Mouse (Mus musculus) embryo, embryonic 10 days (tissue): ENCODE results near the gene Apaf1.
A peak's percentile ranks its signal among the peaks of the same experiment; 100 is the strongest.

Experiments used
- DNase-seq: peaks from one replicate; pipeline ENCODE4 v3.0.0-alpha.2; 2015; ENCODE audit warnings: low spot score

Gene Apaf1

GRCm38 (mm10) chr10:91081959-91082507 lies 537 bp downstream of the Apaf1 start:
- peak; percentile 43 for DNase-seq

GRCm38 (mm10) chr10:91080540-91080939 lies 2.0 kb downstream of the Apaf1 start:
- DNase-seq, result no peak

- DNase-seq, result no peak
These were observed 5.9 kb downstream of the Apaf1 start for GRCm38 (mm10) chr10:91076667-91077066.

- no peak for DNase-seq
These were observed 9.2 kb downstream of the Apaf1 start for GRCm38 (mm10) chr10:91073345-91073744.

GRCm38 (mm10) chr10:91071768-91072167 lies 10.8 kb downstream of the Apaf1 start:
- peak; percentile 19 for DNase-seq

GRCm38 (mm10) chr10:91062355-91062754 lies 20.2 kb downstream of the Apaf1 start:
- no peak for DNase-seq

DNA sequence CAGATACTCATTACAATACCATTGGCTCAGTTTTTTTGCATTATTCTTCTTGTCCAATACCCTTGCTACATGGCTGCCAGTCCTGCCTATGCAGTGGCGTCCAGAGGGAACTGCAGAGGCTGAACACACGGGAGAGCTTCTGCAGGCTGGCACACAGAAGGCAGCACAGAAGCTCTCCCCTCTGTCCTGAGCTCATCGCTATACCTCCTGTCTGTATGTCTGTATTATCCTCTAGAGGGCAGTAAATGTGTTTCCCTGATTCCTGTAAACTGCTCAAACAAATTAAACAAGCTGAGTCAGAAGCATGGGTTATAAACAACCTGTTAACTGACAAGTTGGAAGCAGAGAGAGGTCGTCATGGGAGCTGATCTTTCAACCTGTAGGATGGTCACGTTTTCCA lies 21.8 kb downstream of the Apaf1 start:
- DNase-seq, result peak; percentile 18

- DNase-seq, result no peak
These were observed 29.8 kb downstream of the Apaf1 start for GRCm38 (mm10) chr10:91052734-91053133.

GRCm38 (mm10) chr10:91051156-91051555 lies 31.4 kb downstream of the Apaf1 start:
- no peak for DNase-seq

GRCm38 (mm10) chr10:91049696-91050095 lies 32.9 kb downstream of the Apaf1 start:
- DNase-seq, result no peak

DNA sequence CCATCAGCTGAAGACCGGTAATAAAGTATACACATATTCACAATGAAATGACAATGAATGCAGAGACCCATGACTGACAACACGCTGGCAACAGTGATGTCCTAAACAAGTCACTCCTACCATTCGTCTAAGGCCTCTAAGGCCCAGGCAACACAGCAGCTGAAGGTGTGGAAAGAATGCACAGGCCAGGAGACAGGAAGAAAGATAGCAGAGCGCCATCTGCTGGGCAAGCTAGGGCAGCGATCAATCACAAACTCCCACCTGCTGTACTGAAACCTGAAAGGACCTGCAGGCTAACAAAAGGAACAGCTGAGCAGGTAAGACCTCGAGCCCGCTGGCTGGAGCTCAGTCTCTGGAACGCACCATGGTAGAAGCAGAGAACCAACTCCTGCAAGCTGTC lies 48.6 kb downstream of the Apaf1 start:
- DNase-seq, result peak; percentile 77

- peak; percentile 89 for DNase-seq
These were observed 50.2 kb downstream of the Apaf1 start for GRCm38 (mm10) chr10:91032399-91032798.

- no peak for DNase-seq
These were observed 51.4 kb downstream of the Apaf1 start for GRCm38 (mm10) chr10:91031176-91031575.

DNA sequence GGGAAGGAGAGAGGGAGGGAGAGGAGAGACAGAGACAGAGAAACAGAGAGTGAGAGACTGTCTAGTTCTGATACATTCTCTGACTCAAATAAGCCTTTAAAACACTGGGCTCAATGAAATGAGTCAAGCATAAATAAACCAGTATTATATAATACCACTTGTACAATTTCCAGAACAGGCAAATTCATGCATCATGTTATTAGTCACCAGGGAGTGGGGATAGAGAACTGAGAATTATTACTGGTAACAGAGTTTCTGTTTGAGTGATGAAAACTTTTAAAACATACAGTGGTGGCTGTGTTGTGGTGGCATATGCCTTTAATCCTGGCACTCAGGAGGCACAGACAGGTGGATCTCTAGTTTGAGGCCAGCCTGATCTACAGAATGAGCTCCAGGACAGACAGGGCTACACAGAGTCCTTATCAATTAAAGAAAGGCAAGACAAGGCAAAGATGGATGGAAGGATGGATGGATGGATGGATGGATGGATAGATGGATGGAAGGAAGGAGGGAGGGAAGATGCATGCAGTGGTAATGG lies 53.5 kb downstream of the Apaf1 start:
- DNase-seq, result no peak

GRCm38 (mm10) chr10:91027964-91028363 lies 54.6 kb downstream of the Apaf1 start:
- DNase-seq, result no peak

GRCm38 (mm10) chr10:91027468-91027867 lies 55.1 kb downstream of the Apaf1 start:
- DNase-seq, result no peak

DNA sequence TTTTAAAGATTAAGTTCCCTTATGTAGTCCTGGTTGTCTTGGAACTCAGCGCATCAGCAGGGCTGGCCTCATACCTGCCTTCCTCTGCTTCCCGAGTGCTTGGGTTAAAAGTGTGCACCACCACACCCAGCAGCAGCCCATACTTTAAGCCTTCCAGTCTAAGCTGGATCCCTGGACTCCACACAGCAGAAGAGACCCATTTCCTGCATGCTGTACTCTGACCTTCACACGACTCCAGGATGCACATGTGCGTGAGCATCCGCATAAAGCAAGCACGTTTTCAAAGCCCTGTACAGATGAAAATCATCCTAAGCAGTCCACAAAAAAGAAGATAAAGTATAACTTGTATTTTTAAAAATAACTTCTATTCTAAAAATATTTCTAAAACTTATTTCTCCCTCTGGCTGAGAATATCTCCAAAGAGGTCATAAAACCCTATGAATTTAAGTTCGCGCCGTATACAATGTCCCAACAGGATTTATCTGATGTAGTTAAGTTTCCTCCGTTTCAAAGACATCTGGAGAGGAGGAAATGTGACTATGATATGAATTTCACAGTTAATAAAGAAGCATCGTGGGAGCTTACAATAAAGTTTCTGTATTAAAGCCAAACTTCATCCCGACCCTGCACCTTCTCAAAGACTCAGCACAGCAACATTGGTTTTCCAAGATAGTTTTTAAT lies 76.6 kb downstream of the Apaf1 start:
- DNase-seq, result no peak

DNA sequence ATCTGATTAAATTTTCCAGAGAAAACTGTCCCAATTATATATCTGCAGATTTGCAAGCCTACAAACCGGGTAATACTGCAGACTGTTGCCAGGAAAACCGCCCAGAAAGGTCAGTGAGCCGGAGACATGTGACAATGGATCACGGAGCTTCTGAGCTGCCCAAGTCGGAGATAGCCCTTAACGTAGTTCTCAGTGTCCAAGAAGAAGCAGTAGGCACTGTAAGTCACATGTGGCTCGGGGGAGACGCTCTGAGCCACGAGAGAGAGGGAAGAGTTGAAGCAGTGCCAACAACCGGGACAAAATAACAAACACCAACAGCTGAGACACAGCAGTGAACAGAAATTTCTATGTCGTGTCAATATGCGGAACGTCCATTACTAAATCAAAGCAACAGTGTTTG lies 81.1 kb downstream of the Apaf1 start:
- DNase-seq, result no peak

GRCm38 (mm10) chr10:90999899-91000298 lies 82.7 kb downstream of the Apaf1 start:
- DNase-seq, result no peak

GRCm38 (mm10) chr10:90993869-90994268 lies 88.7 kb downstream of the Apaf1 start:
- no peak for DNase-seq

DNA sequence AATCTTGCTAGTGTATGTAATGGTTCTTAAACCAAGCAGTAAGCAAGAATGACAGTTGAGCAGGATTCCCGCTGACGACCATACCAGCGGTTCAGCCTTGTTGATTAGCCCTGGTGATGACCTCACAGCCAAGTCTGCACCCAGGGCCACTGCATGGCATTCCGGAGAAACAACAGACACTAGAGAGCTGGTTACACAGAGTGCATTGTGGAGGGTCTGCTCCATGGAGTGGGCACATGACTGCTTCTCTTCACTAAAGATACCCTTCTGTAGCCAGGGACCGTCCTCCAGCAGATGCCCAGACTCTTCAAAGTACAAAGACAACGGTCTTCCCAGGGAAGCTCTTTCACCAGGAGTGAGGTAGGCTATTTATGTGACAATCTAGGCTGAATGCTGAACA lies 90.3 kb downstream of the Apaf1 start:
- no peak for DNase-seq

GRCm38 (mm10) chr10:90990340-90990739 lies 92.2 kb downstream of the Apaf1 start:
- no peak for DNase-seq

- no peak for DNase-seq
These were observed 99.5 kb downstream of the Apaf1 start for GRCm38 (mm10) chr10:90983046-90983445.

GRCm38 (mm10) chr10:90981811-90982210 lies 100.8 kb downstream of the Apaf1 start:
- no peak for DNase-seq
